Mouse (Mus musculus): ENCODE measurements around the gene Dync1li1.

GRCm38 (mm10) chr9:114731011-114731755, 42.6 kb downstream of the Dync1li1 start, which contains the start of gene Cmtm6:
- TF ChIP-seq CTCF (IDR thresholded peaks at IDR 0.05; ENCODE audit: control insufficient read depth, insufficient read depth, low read length), result peak; percentile 62; the same call in 1 of the 2 replicates
- peak; percentile 94; the same call in 1 of the 2 replicates for TF ChIP-seq POLR2A (IDR thresholded peaks at IDR 0.05; ENCODE audit: borderline replicate concordance, control insufficient read depth, low read depth, low read length)
